Mouse (Mus musculus): ENCODE measurements around the gene Syngr3.

GRCm38 (mm10) chr17:24646381-24646780, 43.4 kb downstream of the Syngr3 start:
- TF ChIP-seq POLR2A (IDR thresholded peaks at IDR 0.05; ENCODE audit: control insufficient read depth, low read depth, low read length) (no peak), CTCF (IDR thresholded peaks at IDR 0.05; ENCODE audit: control insufficient read depth, insufficient read depth, insufficient replicate concordance, low read depth, low read length) (no peak)

All from testis, adult 2 months (tissue).